Mouse (Mus musculus) hindbrain, embryonic 10.5 days (tissue): ENCODE data around the gene Cfd. TPM values are rescaled to one million over a fixed set of nuclear protein-coding genes. Genes with fewer than 3 reads are reported as not detected.

ENCODE experiments used
- DNase-seq: peaks from one replicate; pipeline ENCODE4 v3.0.0-alpha.2; 2017; ENCODE audit warnings: low spot score
- H3K27ac ChIP-seq: fragments of 300-500 bp; sonication (generic); 2 replicates; pipeline ENCODE4 v1.5.1; 2016; ENCODE audit warnings: mild to moderate bottlenecking, moderate library complexity
- H3K27me3 ChIP-seq: fragments of 300-500 bp; sonication (generic); 2 replicates; pipeline ENCODE4 v1.6.1; 2016; ENCODE audit warnings: mild to moderate bottlenecking; ENCODE audit not compliant: poor library complexity, insufficient read depth, severe bottlenecking
- H3K36me3 ChIP-seq: fragments of 300-500 bp; sonication (generic); 2 replicates; pipeline ENCODE4 v1.6.1; 2016; ENCODE audit warnings: mild to moderate bottlenecking, moderate library complexity
- H3K4me1 ChIP-seq: fragments of 300-500 bp; sonication (generic); replicated peaks from 2 replicates; pipeline ENCODE4 v1.6.1; 2016; ENCODE audit warnings: mild to moderate bottlenecking
- H3K4me3 ChIP-seq: fragments of 300-500 bp; sonication (generic); 2 replicates; pipeline ENCODE4 v1.5.1; 2016; ENCODE audit warnings: mild to moderate bottlenecking, moderate library complexity
- H3K9me3 ChIP-seq: fragments of 300-500 bp; sonication (generic); 2 replicates; pipeline ENCODE4 v1.6.1; 2016; ENCODE audit warnings: mild to moderate bottlenecking, moderate library complexity
- WGBS: fragments of 180-500 bp; shearing (Covaris S2); methylation state at CpG from one replicate; pipeline ENCODE4 v1.1.7; 2016; 5-methylcytosine and 5-hydroxymethylcytosine counted together
- polyA plus RNA-seq: library from polyadenylated mRNA; unstranded; fragments of >200 nt; fragmentation: Nextera tagmentation; extraction: Ambion mirVana; gene quantifications from 2 replicates; pipeline ENCODE4 v1.2.1, GENCODE M21; 2016

Gene Cfd
- polyA plus RNA-seq, 1 experiment from 2014 or later, result not detected

- peaks cover 89% of the 10 kb centered on the region for H3K4me1 ChIP-seq
- no peak overlapping the region; the same call in 1 of the 2 replicates for H3K27ac ChIP-seq
These were observed 46.3 kb downstream of the Cfd start for GRCm38 (mm10) chr10:79936911-79937441.

DNA sequence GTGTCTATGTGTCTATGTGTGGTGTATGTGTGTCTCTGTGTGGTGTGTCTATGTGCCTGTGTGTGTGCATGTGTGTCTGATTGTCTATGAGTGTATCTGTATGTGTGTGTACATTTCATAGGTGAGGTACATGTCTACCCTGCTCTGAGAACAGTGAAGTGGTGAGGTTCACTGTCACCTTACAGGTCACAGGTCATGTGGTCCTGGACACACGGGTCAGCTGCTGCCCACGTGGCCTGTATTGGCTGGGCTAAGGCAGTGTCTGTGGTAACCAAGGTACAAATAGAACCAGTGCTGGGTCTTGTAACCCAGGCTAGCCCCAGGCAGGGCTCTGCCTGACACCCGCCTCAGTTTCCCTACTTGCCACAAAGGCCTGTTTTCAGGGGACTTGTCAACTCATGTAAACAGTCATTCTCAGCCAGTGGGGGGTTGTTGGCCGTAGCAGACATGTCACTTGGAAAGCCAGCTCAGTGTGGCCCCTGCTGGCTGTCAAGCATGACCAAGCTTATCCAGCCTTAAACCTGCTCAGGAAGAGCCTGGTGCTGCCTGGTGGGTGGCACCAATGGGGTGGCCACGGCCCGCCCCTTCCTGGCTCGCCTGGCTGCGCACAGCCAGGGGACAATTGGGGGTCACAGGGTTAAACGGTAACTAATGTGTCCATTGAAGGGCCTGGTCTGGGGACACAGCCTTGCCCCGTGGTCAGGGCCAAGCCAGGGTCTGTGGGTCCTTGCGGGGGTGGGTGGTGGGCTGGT lies 47.3 kb downstream of the Cfd start:
- Histone ChIP-seq H3K4me1 (peaks cover 80% of the 10 kb centered on the region), H3K9me3 (no peaks in the 10 kb centered on the region), H3K27me3 (peaks cover 93% of the 10 kb centered on the region), H3K36me3 (peaks cover 80% of the 10 kb centered on the region), H3K4me3 (peak overlapping the region; percentile 16; the same call in 1 of the 2 replicates), H3K27ac (peak overlapping the region; percentile 56; the same call in 1 of the 2 replicates)
- DNase-seq, result no peak
- WGBS, result 37% methylated on average over 11 of the region's 11 CpGs

More at GRCm38 (mm10) chr10:79936911-79937441, 46.3 kb downstream of the Cfd start:
- Histone ChIP-seq H3K27me3 (peaks cover 96% of the 10 kb centered on the region), H3K9me3 (no peaks in the 10 kb centered on the region), H3K4me3 (peak overlapping the region; percentile 6; the same call in 1 of the 2 replicates), H3K36me3 (peaks cover 86% of the 10 kb centered on the region)
- 86% methylated on average over 27 of the region's 27 CpGs for WGBS
- no peak for DNase-seq

- Histone ChIP-seq H3K9me3 (no peaks in the 10 kb centered on the region), H3K36me3 (peaks cover 55% of the 10 kb centered on the region), H3K27ac (no peak overlapping the region), H3K27me3 (peaks cover 91% of the 10 kb centered on the region), H3K4me3 (no peak overlapping the region), H3K4me1 (peaks cover 80% of the 10 kb centered on the region)
- WGBS, result 71% methylated on average over 7 of the region's 7 CpGs
- DNase-seq, result no peak
These were observed 50.1 kb downstream of the Cfd start for GRCm38 (mm10) chr10:79940749-79941148.

Other genes starting within 250 kb of the Cfd start
- not detected in 2 replicates for gene Odf3l2, start 245.1 kb upstream of the Cfd start, polyA plus RNA-seq
- 1.4 and 1.5 TPM in 2 replicates for gene Madcam1, start 226.3 kb upstream of the Cfd start, polyA plus RNA-seq
- gene Tpgs1, start 221.5 kb upstream of the Cfd start, polyA plus RNA-seq, result 66.0 and 76.6 TPM in 2 replicates
- gene Cdc34, start 208.7 kb upstream of the Cfd start, polyA plus RNA-seq, result 243 and 244 TPM in 2 replicates
- 0.75 and 1.2 TPM in 2 replicates for gene Gzmm, start 201.8 kb upstream of the Cfd start, polyA plus RNA-seq
- 657 and 686 TPM in 2 replicates for gene Bsg, start 186.4 kb upstream of the Cfd start, polyA plus RNA-seq
- 0.08 and 0.11 TPM in 2 replicates for gene Hcn2, start 174.2 kb upstream of the Cfd start, polyA plus RNA-seq
- gene Polrmt, start 144.3 kb upstream of the Cfd start, polyA plus RNA-seq, result 47.3 and 51.6 TPM in 2 replicates
- gene Fgf22, start 135.8 kb upstream of the Cfd start, polyA plus RNA-seq, result 0.12 and 0.55 TPM in 2 replicates
- gene Rnf126, start 123.9 kb upstream of the Cfd start, polyA plus RNA-seq, result 124 and 136 TPM in 2 replicates
- gene Fstl3, start 113.6 kb upstream of the Cfd start, polyA plus RNA-seq, result 1.7 and 1.8 TPM in 2 replicates
- gene Prss57, start 99.9 kb upstream of the Cfd start, polyA plus RNA-seq, result 0.10 TPM in 1 of 2 replicates, not detected in the other
- 142 and 175 TPM in 2 replicates for gene Palm, start 97.3 kb upstream of the Cfd start, polyA plus RNA-seq
- 1.0 and 2.4 TPM in 2 replicates for gene Misp, start 69.9 kb upstream of the Cfd start, polyA plus RNA-seq
- 288 and 338 TPM in 2 replicates for gene Ptbp1, start 36.4 kb upstream of the Cfd start, polyA plus RNA-seq
- gene Prtn3, start 16.4 kb upstream of the Cfd start, polyA plus RNA-seq, result 10.0 and 15.1 TPM in 2 replicates
- 122 and 205 TPM in 2 replicates for gene Plppr3, start 16.2 kb upstream of the Cfd start, polyA plus RNA-seq
- not detected in 2 replicates for gene Elane, start 4.6 kb upstream of the Cfd start, polyA plus RNA-seq
- gene Med16, start 18.1 kb downstream of the Cfd start, polyA plus RNA-seq, result 68.3 and 77.3 TPM in 2 replicates
- gene Gm26602, start 20.0 kb downstream of the Cfd start, polyA plus RNA-seq, result 2.6 and 4.5 TPM in 2 replicates
- gene Kiss1r, start 26.1 kb downstream of the Cfd start, polyA plus RNA-seq, result 0.72 and 0.80 TPM in 2 replicates
- 130 and 152 TPM in 2 replicates for gene R3hdm4, start 30.4 kb downstream of the Cfd start, polyA plus RNA-seq
- gene Arid3a, start 36.2 kb downstream of the Cfd start, polyA plus RNA-seq, result 11.1 and 15.0 TPM in 2 replicates
- 128 and 140 TPM in 2 replicates for gene Wdr18, start 69.3 kb downstream of the Cfd start, polyA plus RNA-seq
- 0.35 TPM in 2 replicates for gene Grin3b, start 79.9 kb downstream of the Cfd start, polyA plus RNA-seq
- 11.8 and 13.1 TPM in 2 replicates for gene Tmem259, start 93.5 kb downstream of the Cfd start, polyA plus RNA-seq
- 201 and 223 TPM in 2 replicates for gene Cnn2, start 97.7 kb downstream of the Cfd start, polyA plus RNA-seq
- 4.4 and 6.0 TPM in 2 replicates for gene Abca7, start 105.6 kb downstream of the Cfd start, polyA plus RNA-seq
- 8.4 and 9.0 TPM in 2 replicates for gene Arhgap45, start 125.8 kb downstream of the Cfd start, polyA plus RNA-seq
- gene Polr2e, start 148.9 kb downstream of the Cfd start, polyA plus RNA-seq, result 261 and 268 TPM in 2 replicates
- 681 and 705 TPM in 2 replicates for gene Gpx4, start 156.3 kb downstream of the Cfd start, polyA plus RNA-seq
- gene Sbno2, start 214.7 kb downstream of the Cfd start, polyA plus RNA-seq, result 16.8 and 17.2 TPM in 2 replicates
- 18.5 and 21.1 TPM in 2 replicates for gene Stk11, start 224.9 kb downstream of the Cfd start, polyA plus RNA-seq
- 484 and 504 TPM in 2 replicates for gene Atp5d, start 247.8 kb downstream of the Cfd start, polyA plus RNA-seq
- 7.1 and 15.0 TPM in 2 replicates for gene Cbarp, start 250.0 kb downstream of the Cfd start, polyA plus RNA-seq